Comparison of ENCODE assay signal across 14 mouse cellular contexts in genomic region chrX:159704381-159705004, GRCm38 (mm10).
DNase-seq lines count a peak whose midpoint lies in the region.
"Had no signal": no experiment of that assay in that cellular context is flagged by ENCODE, and none has a peak within 500 bp of the region (broad histone marks: within the 10 kb centered on the region; RNA-seq: fewer than 3 reads in every experiment).

No protein-coding gene starts in this region.

- DNase-seq in urinary bladder, postnatal 14 days (ENCODE audit: low spot score), result peak; percentile 10
- no peak for DNase-seq in urinary bladder, postnatal 25 days (ENCODE audit: low spot score)
- peak; percentile 12 for DNase-seq in kidney, adult 9 months
- DNase-seq in right cerebral cortex, postnatal 25 days, result no peak
- DNase-seq in right cerebral cortex, postnatal 14 days, result no peak
- no peak for DNase-seq in layer of hippocampus, adult 11-12 months (ENCODE audit: low spot score)
- DNase-seq: cerebellum, adult 18-20 months; liver, embryonic 13.5 days had no signal

- no peaks in the 10 kb centered on the region for H3K36me3 ChIP-seq in macrophage (ENCODE audit: inconsistent target)
- H3K36me3 ChIP-seq: embryonic facial prominence, embryonic 10.5 days; hindbrain, embryonic 10.5 days; intestine, embryonic 15.5 days; liver, embryonic 13.5 days; midbrain, embryonic 13.5 days; neural tube, embryonic 12.5 days had no signal

- no peak overlapping the region for H3K4me3 ChIP-seq in macrophage (ENCODE audit: inconsistent target)
- H3K4me3 ChIP-seq: embryonic facial prominence, embryonic 10.5 days; hindbrain, embryonic 10.5 days; intestine, embryonic 15.5 days; liver, embryonic 13.5 days; midbrain, embryonic 13.5 days; neural tube, embryonic 12.5 days had no signal

- H3K79me2 ChIP-seq in macrophage (ENCODE audit: inconsistent target), result peaks cover 60% of the 10 kb centered on the region; the same call in 1 of the 2 replicates

- H3K27ac ChIP-seq in macrophage, result 0 out of 2 replicates have a peak overlapping the region, but pooled peaks have one; percentile 2
- H3K27ac ChIP-seq: embryonic facial prominence, embryonic 10.5 days; hindbrain, embryonic 10.5 days; intestine, embryonic 15.5 days; liver, embryonic 13.5 days; midbrain, embryonic 13.5 days; neural tube, embryonic 12.5 days had no signal

- WGBS in macrophage (ENCODE audit: missing documents), result 54% methylated on average over 4 of the region's 4 CpGs

Comparison
In these comparisons a context has a peak if more than half of its experiments do, and no peak if none do; other contexts are left out.
1. DNase-seq: peak in urinary bladder, postnatal 14 days (single experiment) and kidney, adult 9 months (single experiment); none in urinary bladder, postnatal 25 days (single experiment), right cerebral cortex, postnatal 25 days (single experiment), right cerebral cortex, postnatal 14 days (single experiment) and layer of hippocampus, adult 11-12 months (single experiment).